Mouse (Mus musculus) ES-E14 (cell line): ENCODE data around the gene Gbp8.

Experiments
- HCFC1 ChIP-seq: IDR thresholded peaks from 2 replicates; pipeline ENCODE4 v1.6.1; 2012; ENCODE audit warnings: low read length, inconsistent platforms, borderline replicate concordance; ENCODE audit not compliant: insufficient read depth
- MAFK ChIP-seq: IDR thresholded peaks from 2 replicates; pipeline ENCODE4 v1.6.1; 2014; ENCODE audit warnings: mild to moderate bottlenecking, low read depth, low read length, inconsistent platforms; ENCODE audit not compliant: insufficient read depth
- ZC3H11A ChIP-seq: IDR thresholded peaks from 2 replicates; pipeline ENCODE4 v1.6.1; 2012; ENCODE audit warnings: low read depth, mild to moderate bottlenecking, inconsistent platforms, low read length, borderline replicate concordance

- TF ChIP-seq MAFK (no peak), HCFC1 (no peak), ZC3H11A (no peak)
Observed at GRCm38 (mm10) chr5:105138906-105139305, 434 bp downstream of the Gbp8 start.
